Mouse (Mus musculus): ENCODE data around the gene Atp2a1.

GRCm38 (mm10) chr7:126444536-126444935 lies 18.4 kb downstream of the Atp2a1 start:
- TF ChIP-seq POLR2A (IDR thresholded peaks at IDR 0.05; ENCODE audit: low read depth, low read length) (no peak), CTCF (conservative IDR thresholded peaks at IDR 0.05; ENCODE audit: insufficient read depth, insufficient read length, low read depth, low read length) (no peak)

All from kidney, adult 2 months (tissue).